1 mouse cellular context compared by ENCODE assay signal in the genomic region with DNA sequence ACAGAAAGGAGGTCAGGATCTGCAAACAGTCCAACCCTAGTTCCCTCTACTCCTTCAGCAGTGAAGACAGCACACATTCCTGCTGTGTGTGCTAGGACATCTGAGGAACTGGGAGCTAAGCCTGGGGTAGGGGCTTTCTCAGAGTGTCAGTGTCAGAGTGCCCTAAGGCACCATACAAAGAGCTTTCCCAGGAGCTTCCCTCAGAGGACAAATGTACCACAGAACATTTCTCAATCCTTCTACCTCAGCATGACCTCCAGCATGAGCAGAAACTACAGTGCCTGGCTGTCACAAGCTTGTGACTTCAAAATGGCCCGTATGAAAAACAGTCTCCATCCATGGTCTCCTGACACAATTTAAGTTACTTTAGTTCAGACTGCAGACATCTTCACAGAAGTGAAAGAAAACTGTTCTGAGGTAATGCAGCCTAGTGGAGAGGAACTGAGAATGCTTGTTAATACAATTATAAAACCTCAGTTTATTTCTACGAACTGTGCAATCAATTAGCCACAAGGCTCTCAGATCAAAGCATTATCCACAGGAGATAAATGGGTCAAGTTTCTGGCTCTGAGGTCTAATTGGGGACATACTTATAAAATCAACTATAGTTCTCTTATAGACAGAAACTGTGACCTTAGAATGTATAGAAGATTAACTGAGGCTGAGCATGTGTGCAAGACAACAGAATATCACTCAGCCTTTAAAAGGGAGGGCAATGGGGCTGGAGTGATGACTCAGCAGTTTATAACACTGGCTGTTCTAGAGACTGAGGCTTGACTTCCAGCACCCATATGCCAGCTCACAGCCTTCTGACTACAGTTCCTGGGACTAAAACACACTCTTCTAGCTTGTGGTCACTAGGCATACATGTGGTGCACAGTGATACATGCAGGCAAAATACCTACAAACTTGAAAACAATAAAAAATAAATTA.
TF ChIP-seq lines count a peak whose summit lies in the region.

No protein-coding gene starts in this region.

TF ChIP-seq in ES-E14, 5 proteins besides CTCF, POLR2A, EP300 and RAD21 (continued from another document):
- TF ChIP-seq MAFK (IDR thresholded peaks at IDR 0.05; ENCODE audit: insufficient read depth, low read depth, low read length): peak; percentile 98
